Mouse (Mus musculus) lung, postnatal 36 days (tissue): ENCODE measurements at regions not wholly inside any gene's neighbourhood (a gene's known extent, or its start where the extent isn't known, plus 50 kb on each side); places are given as distances from the start of the nearest gene placed in this dataset.
"Not testable (repeated sequence)": the region's sequence is repeated elsewhere in the genome, so short reads cannot be mapped to it uniquely, and the experiment has no call there.

Source experiments
- DNase-seq: peaks from one replicate; pipeline ENCODE4 v3.0.0; 2022; ENCODE audit warnings: mixed read lengths

DNA sequence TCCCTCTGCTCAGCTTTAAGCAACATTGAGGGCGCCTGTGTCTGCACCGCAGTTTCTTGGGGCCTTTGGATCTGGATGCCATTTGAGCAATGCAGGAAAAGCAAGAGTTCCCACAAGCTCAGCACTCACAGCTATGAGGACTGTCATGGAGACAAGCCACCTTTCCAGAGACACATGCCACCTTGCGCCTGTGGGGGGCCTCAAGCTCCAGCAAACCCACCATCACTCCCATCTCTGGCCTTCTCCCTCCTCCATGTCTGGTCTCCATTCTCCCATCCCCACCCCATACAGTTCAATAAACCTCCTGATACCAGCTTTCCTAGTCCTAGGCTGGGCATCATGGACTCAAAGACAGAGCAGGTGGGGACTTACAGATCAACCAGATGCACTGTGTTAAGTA lies 97.8 kb downstream of the Wdr11 start:
- DNase-seq = no peak

DNA sequence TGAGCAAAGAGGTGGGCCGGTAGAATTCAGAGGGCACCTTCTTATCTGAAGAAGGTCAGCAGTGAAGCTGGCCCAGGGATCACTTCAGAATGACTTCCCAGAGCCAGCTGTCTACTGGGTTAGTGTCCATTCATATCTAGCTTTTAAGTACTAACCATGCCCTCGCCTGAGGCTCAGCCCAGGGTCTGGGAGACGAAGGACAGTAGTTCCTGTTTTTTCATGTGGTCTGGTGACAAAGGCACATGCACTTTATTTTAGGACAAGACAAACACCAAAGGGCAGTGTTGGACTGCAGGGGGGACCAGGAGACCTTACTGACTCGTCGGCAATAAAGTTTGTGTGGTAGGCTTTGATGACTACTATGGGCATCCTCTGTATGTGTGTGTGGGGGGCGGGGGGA lies 99.2 kb downstream of the Wdr11 start:
- no peak for DNase-seq

DNA sequence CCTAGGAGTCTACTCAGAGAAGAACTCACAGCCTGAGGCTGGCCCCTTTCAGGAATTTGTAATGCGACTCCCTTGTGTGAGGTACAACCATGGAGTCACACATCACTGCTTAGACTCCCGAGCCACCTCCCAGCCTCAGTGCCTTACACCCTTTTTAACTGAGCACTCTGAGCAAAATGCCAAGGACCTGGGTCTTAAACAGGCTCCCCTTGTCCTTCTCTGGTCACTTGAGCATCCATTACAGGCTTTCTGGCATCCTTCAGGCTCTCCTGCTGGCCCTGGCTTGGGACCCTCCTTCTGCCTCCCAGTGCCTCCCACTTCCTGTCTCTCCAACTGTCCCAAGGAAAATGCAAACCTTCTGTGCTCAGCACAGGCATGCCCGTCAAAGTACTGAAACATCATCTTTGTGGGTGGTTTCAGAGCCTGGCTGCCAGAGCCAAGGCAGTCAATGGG lies 100.0 kb downstream of the Wdr11 start:
- DNase-seq = no peak

DNA sequence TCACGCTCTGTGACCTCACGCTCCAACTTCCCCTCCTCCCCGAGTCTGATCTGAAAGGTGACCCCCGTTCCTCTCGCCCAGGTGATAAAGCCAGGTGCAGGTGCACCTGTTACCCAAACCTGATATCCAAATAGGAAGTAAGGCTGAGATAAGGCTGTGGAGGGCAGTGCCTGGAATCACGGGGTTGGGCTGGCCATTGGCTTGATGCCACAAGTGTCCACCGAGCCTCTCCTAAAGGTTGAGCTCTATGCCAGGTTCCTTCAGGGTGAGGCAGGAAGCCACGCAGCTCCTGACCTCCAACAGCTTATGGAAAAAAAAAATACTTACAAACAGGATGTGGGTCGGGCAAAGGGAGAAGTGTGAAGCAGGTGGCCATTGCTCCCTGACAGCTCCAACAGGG lies 102.0 kb downstream of the Wdr11 start:
- DNase-seq = peak; percentile 83

DNA sequence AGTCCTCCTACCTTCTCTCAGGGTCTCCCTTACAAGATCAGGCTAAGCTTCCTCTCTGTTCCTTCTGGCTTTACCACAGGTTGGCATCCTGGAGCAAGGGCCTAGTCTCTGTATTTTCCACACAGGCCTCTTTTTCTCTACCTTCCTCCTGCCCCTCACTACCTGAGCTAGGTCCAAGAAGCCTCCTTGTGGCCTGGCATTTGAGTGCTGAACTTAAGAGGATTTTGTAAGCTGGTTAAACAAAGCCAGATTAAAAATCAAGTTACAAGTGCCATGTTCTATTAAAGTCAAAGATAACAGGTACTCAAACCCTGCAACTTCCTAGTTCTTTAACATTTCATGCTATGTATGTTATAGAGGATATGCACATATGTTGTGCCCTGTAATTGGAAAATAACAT lies 102.5 kb downstream of the Wdr11 start:
- peak; percentile 59 for DNase-seq

DNA sequence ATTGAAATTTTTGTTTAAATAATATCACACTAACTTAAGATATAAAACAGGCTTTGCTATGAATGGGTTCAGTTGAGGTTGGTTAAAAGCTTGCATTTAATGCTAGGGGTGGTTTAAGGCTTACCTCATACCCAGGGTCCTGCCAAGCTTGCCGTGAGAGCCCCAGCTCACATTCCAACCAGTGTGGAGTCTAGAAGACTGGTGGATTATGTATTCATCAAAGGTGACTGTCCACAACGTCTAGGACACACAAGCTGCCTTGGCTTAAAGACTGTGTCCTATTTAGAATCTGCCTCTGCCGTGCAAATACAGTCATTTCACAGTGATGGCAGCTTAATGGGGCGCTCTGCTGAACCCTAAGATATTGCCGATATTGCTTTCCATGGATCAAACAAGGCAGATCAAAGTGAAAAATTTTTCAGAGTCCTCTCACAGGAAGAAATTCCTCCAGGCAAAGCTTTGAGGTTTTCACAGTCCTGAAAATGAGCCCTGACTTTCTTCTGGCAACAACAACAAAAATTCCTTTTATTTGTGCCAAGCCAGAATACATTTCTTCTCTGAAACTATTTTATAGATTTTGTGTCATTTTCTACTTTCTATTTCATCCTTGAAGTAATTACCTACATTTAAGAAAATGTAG lies 108.4 kb downstream of the Wdr11 start:
- DNase-seq = no peak

DNA sequence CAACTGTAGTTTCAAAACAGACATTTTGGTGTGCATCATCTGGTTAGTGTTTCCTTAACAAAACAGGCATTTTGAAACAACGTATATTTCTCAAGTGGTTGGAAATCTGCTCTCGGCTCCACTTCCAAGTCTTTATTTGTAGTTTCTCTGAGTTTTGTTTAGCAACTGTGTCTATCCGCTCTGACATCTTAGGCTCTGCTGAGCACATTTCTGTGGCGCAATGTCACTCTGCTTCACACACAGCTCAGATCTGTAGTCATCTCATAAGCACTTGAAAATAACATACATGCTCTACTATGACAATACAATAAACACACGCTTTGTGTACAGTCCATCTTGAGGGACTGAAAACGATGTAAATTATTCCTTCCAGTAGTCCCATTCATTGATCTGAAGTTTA lies 135.9 kb downstream of the Wdr11 start:
- DNase-seq = no peak

DNA sequence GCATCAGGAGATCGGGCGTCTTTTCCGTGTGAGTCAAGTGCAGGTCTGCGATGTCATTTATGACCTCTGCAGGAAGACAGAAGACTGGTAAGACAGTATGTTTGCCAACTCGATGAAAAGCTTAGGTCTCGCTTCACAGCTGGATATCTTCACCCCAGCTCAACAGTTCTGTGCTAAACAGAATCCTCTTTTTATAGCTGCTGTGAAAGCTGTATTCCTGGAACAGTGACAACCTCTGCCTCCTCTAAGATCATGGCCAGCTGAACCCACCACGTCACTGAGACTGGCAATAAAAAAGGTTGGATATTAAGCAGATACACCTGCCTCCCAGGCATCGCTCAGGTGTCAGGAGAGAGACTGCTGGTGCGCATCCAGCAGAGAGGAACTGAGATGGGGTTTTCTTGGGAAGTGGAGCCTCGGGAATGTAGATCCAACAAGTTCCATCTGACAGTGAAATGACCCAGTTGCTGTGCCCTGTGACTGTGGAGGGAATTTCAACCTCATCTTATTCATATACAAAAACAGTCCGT lies 138.1 kb downstream of the Wdr11 start:
- DNase-seq = peak; percentile 14

DNA sequence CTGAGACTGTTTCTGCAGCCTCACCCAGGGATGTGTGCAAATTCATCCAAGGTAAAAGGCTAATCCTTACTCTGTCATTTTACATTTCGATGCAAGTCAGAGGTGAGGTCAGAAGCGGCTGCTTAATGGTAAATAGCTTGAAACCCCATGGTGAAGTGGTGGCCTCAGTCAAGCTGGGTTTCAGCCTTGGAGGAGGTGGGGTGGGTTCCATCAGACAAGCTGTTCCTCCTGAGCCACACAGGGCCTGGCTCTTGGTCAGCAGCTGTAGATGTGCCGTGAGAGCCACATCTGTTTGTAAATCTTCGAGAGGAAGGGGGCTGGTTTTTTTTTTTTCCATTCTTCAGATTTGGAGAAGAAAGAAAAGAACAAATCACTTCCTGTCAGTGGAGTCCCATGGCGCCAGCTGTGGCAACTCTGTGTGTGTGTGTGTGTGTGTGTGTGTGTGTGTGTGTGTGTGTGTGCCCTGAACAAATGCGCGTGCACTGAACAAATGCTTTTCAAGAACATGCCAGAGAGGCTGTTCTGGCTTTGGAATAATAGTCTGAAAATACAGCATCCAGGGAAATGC lies 139.2 kb downstream of the Wdr11 start:
- peak; percentile 35 for DNase-seq

DNA sequence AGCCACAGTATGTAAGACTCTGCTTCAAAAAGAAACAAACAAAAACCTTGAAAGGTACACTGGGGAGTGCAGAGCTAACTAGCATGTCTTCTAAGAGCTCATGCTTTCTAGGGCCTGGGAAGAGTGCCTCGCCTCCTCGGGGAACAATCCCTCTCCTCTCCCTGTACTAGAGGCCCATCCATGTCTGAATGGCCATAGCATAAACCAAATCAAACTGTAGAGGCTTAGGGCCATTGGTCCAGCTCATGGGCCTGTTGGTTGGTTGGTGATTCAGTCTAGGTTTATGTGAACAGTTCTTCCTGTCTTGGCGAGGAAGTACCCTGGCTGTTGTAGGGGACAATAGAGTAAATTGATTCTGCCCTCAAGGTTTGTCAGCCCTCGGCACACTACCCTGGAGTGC lies 151.0 kb downstream of the Wdr11 start:
- no peak for DNase-seq

DNA sequence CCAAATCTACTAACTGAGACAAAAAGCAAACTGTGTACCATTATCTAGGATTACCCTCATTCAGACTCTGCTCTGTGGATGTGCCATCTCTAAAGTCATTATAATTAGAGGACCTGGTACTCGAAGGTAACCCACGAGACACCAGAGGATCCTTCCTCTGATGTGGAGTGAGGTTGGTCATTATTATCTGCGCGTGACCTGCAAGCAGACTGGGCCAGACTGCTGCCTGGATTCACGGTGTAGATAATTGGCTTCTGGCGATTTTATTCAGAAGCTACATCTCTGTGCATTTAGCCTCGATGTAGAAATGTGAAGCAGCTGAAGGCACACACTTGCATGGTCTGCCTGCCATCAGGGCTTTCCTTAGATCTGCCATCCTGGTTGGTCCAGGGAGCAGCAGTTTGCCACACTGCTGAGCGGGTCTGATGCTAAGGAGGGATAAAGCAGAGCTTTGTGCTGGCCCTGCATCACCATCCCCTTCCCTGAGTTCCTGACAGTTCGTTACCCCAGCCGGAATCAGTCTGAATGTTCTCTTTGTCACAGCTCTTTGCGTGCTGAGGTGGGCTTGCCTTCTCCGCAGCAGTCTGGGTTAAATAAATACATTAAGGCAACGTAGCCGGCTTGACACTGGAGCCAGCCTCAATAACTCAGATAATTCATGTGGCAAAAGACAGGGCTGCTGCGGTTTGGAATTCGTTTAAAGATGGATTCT lies 152.4 kb downstream of the Wdr11 start:
- no peak for DNase-seq

DNA sequence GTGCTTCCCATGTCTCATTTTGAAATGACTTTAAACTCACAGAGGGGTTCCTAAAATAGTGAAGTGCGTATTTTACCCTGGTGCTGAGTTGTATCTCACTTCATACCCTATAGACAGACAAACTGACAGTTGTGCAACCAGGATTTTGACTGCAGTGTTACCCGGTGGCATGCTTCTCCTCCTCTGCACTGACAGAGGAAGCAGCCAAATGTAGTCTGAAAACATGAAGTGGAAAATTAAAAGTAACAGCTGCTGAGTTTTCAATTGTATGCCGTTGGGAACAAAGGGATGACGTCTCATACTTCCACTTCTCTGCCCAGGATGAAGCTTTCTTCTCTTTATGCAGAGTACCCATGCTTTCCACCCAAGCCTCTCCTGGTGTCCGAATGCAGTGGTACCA lies 155.0 kb downstream of the Wdr11 start:
- DNase-seq = no peak

DNA sequence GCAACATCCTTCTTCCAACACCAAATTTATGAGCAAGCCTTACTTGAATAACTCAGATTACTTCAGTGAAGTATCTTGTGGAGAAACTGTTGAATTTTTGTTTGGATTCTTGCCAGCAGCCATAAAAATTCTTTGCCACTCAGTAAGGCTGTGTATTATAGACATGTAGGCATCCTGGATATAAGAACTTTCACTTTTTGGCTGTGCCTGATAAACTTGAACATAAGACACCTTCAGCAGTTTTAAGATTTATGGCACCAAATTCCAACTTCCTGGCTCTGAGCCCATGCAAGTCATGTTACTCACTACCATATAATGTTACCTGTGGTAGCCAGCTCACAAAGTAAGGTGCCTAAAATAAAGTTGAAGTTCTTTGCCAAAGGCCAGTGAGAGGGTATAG lies 159.3 kb downstream of the Wdr11 start:
- no peak for DNase-seq

DNA sequence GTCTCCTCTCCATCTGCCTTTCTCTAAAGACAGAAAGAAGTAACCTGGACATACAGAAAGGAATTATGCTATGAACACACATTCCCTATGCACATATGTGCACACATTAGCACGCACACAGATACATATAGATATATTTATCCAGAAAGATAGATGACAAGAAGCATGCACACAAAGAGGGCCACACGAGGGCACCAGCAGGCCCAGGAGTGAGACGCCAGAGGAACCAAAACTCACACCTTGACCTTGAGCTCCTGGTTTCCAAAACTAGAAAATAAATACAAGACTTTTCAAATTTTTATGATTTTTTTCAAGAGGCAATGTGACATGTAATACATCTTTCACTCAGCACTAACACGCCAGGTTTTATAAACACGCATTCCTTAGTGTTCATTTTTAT lies 163.1 kb downstream of the Wdr11 start:
- peak; percentile 67 for DNase-seq

DNA sequence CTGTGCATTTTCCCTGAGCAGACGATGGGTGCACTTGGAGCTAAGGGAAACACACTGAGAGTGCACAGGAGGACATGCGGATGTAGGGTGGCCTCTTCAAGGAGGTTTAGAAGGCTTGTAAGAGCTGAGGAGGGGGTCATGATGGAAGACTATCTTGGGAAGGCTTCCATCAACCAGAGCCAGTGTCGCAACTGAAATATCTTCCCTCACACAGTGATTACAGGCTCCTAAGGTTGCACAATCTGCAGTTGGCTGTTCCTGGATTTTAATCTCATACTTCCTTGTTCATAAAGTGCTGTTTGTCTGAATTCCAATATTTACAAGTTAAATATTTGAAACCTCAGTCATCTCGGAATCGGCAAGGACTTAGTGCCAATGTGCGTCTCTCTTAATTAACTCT lies 164.5 kb downstream of the Wdr11 start:
- DNase-seq = peak; percentile 78

DNA sequence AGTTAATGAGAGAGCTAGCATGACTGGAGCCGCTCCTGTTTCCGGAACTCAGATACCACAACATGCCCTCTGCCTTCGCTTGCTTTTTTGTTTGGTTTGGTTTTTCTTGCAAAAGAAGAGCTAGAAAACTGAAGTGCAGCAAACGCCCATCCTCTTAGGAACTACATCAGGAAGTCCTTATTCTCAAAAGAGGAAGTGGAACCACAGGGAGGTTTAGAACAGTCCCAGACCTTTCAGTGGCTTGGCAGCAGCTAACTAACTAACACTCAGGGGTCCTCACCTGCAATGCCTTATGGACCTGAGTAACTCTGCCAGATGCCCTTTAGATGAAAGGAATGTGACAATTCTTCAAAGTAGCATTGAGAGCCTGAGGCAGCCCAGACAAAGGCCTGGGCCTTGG lies 168.2 kb downstream of the Wdr11 start:
- DNase-seq = peak; percentile 69

DNA sequence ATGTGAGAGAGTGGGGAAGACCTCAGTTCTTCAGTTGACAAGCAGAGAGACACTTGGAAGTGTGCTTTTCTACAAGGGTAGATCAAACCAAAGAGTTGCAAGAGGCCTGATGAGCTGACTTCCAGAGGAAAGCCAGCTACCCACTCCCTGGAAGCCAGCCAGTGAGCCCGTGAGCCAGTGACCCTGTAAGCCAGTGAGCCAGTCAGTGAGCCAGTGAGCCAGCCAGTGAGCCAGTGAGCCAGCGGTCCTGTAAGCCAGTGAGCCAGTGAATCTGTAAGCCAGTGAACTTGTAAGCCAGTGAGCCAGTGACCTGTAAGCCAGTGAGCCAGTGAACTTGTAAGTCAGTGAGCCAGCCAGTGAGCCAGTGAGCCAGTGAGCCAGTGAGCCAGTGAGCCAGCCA lies 168.7 kb downstream of the Wdr11 start:
- no peak for DNase-seq

DNA sequence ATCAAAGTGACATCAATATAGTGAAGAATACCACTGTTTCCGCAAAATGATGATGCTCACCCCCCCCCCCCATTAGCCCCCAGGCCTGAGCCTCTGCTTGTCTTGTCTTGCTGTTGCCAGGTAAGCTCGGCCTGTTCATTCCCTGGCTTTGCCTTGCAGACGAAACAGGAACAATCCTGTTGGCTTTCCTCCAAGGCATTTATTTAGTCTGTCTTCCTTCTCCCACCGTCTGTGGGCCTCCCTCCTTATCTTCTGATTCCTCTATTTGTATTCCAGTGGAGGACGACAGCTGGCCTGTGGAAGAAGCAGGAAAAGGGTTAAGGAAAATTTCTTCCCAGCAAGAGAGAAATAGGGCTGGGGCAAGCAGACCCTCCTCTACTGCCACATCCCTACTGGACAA lies 172.1 kb downstream of the Wdr11 start:
- no peak for DNase-seq

DNA sequence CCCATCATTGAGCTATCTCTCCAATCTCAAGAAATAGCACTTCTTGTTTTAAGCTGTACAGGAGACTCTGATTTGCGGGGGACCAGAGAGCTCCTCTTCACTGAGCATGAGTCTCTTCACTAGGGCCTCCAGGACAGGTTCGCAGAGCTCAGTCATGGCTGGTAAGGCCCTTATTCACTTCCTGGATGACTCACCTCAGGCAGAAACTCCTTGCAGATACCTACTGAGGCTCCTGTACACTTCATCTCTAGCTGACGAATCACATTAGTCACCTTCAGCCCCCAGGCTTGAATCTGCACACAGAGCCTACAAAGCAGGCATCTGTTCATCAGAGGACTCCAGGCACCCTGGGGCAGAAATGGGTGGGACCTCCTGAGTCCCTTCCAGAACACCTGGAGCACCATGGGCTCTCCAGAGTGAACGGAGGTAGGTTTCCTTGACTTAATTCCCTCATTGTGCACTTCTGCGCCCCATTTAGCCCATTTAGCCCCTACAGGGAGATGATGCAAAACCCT lies 172.8 kb downstream of the Wdr11 start:
- no peak for DNase-seq

DNA sequence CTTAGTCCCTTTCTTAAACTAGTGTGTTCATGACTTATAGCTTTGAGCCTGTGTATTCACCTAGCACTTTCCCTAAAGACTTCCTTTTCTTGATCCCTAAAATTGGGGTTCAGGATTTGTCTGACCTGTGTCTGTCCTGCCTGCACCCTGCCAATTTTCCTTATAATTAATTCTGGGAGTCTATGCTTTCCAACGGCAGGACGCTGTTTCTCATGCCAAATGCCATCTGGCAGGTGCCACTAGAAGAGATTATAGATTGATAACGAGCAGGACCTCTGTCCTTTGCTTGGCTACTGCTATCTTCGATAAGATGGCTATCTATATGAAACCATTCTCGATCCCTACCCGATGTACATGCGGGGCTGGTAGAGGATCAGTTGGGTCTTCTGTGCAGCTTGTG lies 174.0 kb downstream of the Wdr11 start:
- DNase-seq = no peak

DNA sequence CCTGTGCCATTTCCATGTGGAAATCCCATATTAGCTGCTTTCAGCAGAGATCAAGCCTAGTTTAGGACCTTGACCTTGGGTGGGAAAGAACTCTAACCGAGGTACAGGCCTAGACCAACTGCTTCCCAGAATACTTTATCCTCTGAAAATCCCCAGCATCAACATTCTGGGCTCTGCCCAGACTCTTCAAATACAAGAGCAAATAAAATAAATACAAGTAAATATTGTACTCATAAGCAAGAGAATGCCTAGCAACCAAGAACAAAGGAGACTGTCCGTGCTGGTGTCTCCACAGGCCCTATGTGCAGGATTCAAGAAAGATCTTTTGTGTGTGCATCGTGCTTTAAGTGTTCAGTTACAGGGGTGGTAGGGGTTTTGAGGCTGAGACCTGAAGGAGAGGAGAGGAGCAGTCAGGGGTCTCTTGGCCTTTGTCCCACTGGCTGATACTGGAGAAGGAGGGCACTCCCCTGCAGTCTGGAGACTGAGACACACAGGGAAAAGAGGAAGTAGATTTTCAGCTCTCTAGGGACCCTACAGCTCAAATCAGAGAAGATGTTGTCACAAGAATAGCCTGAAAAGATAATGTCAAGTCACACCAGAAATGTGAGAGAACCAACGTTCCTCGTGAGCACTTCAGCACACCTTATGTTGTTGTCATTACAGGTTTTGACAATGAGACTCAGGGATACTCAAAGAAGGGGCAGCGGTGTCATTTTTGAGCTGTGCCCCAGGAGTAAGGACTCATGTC lies 174.6 kb downstream of the Wdr11 start:
- DNase-seq = no peak

DNA sequence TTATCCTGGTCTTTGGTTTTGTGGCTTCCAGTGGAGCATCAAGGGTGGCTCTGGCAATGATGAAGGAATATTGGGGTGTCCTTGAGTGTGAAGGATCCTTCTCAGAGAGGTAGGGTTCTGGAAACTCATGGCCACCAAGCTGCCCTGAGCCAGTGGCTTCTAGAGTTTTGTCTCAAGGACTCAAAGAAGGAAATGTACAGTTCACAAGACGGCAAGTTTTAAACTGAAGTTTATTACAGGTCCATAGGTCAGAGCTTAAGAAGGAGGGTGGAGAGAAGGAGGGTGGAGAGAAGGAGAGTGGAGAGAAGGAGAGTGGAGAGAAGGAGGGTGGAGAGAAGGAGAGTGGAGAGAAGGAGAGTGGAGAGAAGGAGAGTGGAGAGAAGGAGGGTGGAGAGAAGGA lies 178.0 kb downstream of the Wdr11 start:
- not testable (repeated sequence) for DNase-seq

DNA sequence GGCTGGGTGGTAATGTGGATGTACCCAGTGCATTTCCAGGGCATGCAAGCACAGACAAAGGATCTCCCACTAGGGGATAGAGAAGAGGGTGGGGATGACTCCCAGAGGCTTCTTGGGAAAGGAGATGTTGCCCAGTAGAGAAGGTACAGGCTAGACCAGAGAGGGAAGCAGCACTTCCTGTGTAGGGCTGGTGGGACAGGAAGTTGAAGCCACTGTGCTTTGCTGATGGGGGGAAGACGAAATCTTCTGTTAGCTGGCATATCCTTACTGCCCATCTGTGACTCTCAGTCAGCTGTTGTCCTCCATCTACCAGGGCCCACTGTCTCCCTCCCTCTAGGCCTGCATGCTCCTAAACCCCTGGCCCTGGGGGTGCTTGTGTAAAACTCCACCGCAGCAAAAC lies 180.2 kb downstream of the Wdr11 start:
- no peak for DNase-seq
